Mouse (Mus musculus) G1E (cell line): Measurements from ENCODE around the gene Ipo11.

Experiments
- CTCF ChIP-seq: IDR thresholded peaks from 2 replicates; pipeline ENCODE4 v1.5.1; 2012; ENCODE audit warnings: low read depth, low read length, inconsistent platforms, mixed read lengths
- GATA1 ChIP-seq: IDR thresholded peaks from 2 replicates; pipeline ENCODE4 v1.6.1; 2012; ENCODE audit warnings: borderline replicate concordance, low read length, inconsistent platforms, mixed read lengths
- GATA2 ChIP-seq: IDR thresholded peaks from 2 replicates; pipeline ENCODE4 v1.6.1; 2012; ENCODE audit warnings: low read depth, low read length, inconsistent platforms, borderline replicate concordance
- POLR2AphosphoS5 ChIP-seq: IDR thresholded peaks from 2 replicates; pipeline ENCODE4 v1.6.1; 2012; ENCODE audit warnings: low read depth, low read length, inconsistent platforms; ENCODE audit not compliant: insufficient replicate concordance

GRCm38 (mm10) chr13:106755892-106756291, 180.9 kb downstream of the Ipo11 start:
- TF ChIP-seq GATA2 (no peak), CTCF (no peak), POLR2AphosphoS5 (no peak), GATA1 (no peak)
